Mouse (Mus musculus): Measurements from ENCODE around the gene Slc8a1. TPM values are rescaled to one million over a fixed set of nuclear protein-coding genes. Genes with fewer than 3 reads are reported as not detected.

The Slc8a1 gene
- polyA plus RNA-seq, 1 experiment from 2014 or later: 5.1 TPM

- Histone ChIP-seq H3K27me3 (peaks cover 3% of the 10 kb centered on the region; the same call in 1 of the 2 replicates), H3K27ac (replicated peaks) (no peak overlapping the region)
- no peak for ATAC-seq (ENCODE audit: low FRiP score, low read depth)
Measured at GRCm38 (mm10) chr17:81607515-81607914, 130.7 kb downstream of the Slc8a1 start.

GRCm38 (mm10) chr17:81606084-81606483 is 132.1 kb downstream of the Slc8a1 start:
- H3K4me3 ChIP-seq: no peak overlapping the region
- no peaks in the 10 kb centered on the region for H3K36me3 ChIP-seq
- 100% methylated on average over 2 of the region's 2 CpGs for WGBS

More at GRCm38 (mm10) chr17:81607515-81607914, 130.7 kb downstream of the Slc8a1 start:
- Histone ChIP-seq H3K4me2 (replicated peaks) (no peak overlapping the region), H3K9ac (replicated peaks) (no peak overlapping the region), H3K4me1 (no peaks in the 10 kb centered on the region), H3K4me3 (no peak overlapping the region), H3K36me3 (no peaks in the 10 kb centered on the region), H3K9me3 (no peaks in the 10 kb centered on the region)
- 85% methylated on average over 3 of the region's 3 CpGs for WGBS

GRCm38 (mm10) chr17:81605219-81605660 is 132.9 kb downstream of the Slc8a1 start:
- no peaks in the 10 kb centered on the region for H3K36me3 ChIP-seq
- ATAC-seq (ENCODE audit: low FRiP score, low read depth): no peak

More at GRCm38 (mm10) chr17:81606084-81606483, 132.1 kb downstream of the Slc8a1 start:
- H3K9me3 ChIP-seq: no peaks in the 10 kb centered on the region
- peaks cover 3% of the 10 kb centered on the region; the same call in 1 of the 2 replicates for H3K27me3 ChIP-seq
- ATAC-seq (ENCODE audit: low FRiP score, low read depth): no peak
- no peak overlapping the region for H3K4me2 ChIP-seq (replicated peaks)
- H3K9ac ChIP-seq (replicated peaks): no peak overlapping the region
- H3K4me1 ChIP-seq: no peaks in the 10 kb centered on the region
- H3K27ac ChIP-seq (replicated peaks): no peak overlapping the region

GRCm38 (mm10) chr17:81599072-81599471 is 139.1 kb downstream of the Slc8a1 start:
- Histone ChIP-seq H3K9me3 (no peaks in the 10 kb centered on the region), H3K36me3 (no peaks in the 10 kb centered on the region), H3K9ac (replicated peaks) (no peak overlapping the region), H3K27me3 (no peaks in the 10 kb centered on the region), H3K4me3 (no peak overlapping the region), H3K4me1 (no peaks in the 10 kb centered on the region), H3K4me2 (replicated peaks) (no peak overlapping the region), H3K27ac (replicated peaks) (no peak overlapping the region)
- no peak for ATAC-seq (ENCODE audit: low FRiP score, low read depth)
- WGBS: 89% methylated on average over 2 of the region's 2 CpGs

More at GRCm38 (mm10) chr17:81605219-81605660, 132.9 kb downstream of the Slc8a1 start:
- no peak overlapping the region for H3K4me2 ChIP-seq (replicated peaks)
- no peaks in the 10 kb centered on the region for H3K9me3 ChIP-seq
- no peak overlapping the region for H3K9ac ChIP-seq (replicated peaks)
- peaks cover 3% of the 10 kb centered on the region; the same call in 1 of the 2 replicates for H3K27me3 ChIP-seq
- 82% methylated on average over 4 of the region's 4 CpGs for WGBS
- no peaks in the 10 kb centered on the region for H3K4me1 ChIP-seq
- no peak overlapping the region for H3K4me3 ChIP-seq
- H3K27ac ChIP-seq (replicated peaks): no peak overlapping the region

- 76% methylated on average over 7 of the region's 7 CpGs for WGBS
- no peak overlapping the region for H3K9ac ChIP-seq (replicated peaks)
- H3K4me1 ChIP-seq: no peaks in the 10 kb centered on the region
- no peak overlapping the region for H3K27ac ChIP-seq (replicated peaks)
- H3K9me3 ChIP-seq: no peaks in the 10 kb centered on the region
- no peak for ATAC-seq (ENCODE audit: low FRiP score, low read depth)
- H3K36me3 ChIP-seq: no peaks in the 10 kb centered on the region
- H3K4me2 ChIP-seq (replicated peaks): no peak overlapping the region
- no peaks in the 10 kb centered on the region for H3K27me3 ChIP-seq
- H3K4me3 ChIP-seq: no peak overlapping the region
Measured at GRCm38 (mm10) chr17:81589791-81590190, 148.4 kb downstream of the Slc8a1 start.

- Histone ChIP-seq H3K9me3 (no peaks in the 10 kb centered on the region), H3K4me2 (replicated peaks) (no peak overlapping the region), H3K9ac (replicated peaks) (no peak overlapping the region), H3K27ac (replicated peaks) (no peak overlapping the region), H3K27me3 (no peaks in the 10 kb centered on the region), H3K36me3 (no peaks in the 10 kb centered on the region), H3K4me3 (no peak overlapping the region), H3K4me1 (no peaks in the 10 kb centered on the region)
- no peak for ATAC-seq (ENCODE audit: low FRiP score, low read depth)
- 87% methylated on average over 5 of the region's 5 CpGs for WGBS
Measured at GRCm38 (mm10) chr17:81586759-81587158, 151.4 kb downstream of the Slc8a1 start.

GRCm38 (mm10) chr17:81579728-81580425 is 158.3 kb downstream of the Slc8a1 start:
- H3K27me3 ChIP-seq: no peaks in the 10 kb centered on the region
- WGBS: 86% methylated on average over 10 of the region's 10 CpGs
- H3K4me3 ChIP-seq: no peak overlapping the region
- 0 out of 2 replicates have a peak, but pooled peaks cover 4% of the 10 kb centered on the region for H3K9me3 ChIP-seq
- ATAC-seq (ENCODE audit: low FRiP score, low read depth): no peak
- no peak overlapping the region for H3K9ac ChIP-seq (replicated peaks)
- H3K4me1 ChIP-seq: no peaks in the 10 kb centered on the region
- no peaks in the 10 kb centered on the region for H3K36me3 ChIP-seq
- H3K4me2 ChIP-seq (replicated peaks): no peak overlapping the region
- no peak overlapping the region for H3K27ac ChIP-seq (replicated peaks)

- Histone ChIP-seq H3K4me3 (no peak overlapping the region), H3K27me3 (no peaks in the 10 kb centered on the region), H3K9me3 (0 out of 2 replicates have a peak, but pooled peaks cover 4% of the 10 kb centered on the region), H3K27ac (replicated peaks) (no peak overlapping the region), H3K36me3 (no peaks in the 10 kb centered on the region), H3K4me2 (replicated peaks) (no peak overlapping the region), H3K4me1 (no peaks in the 10 kb centered on the region), H3K9ac (replicated peaks) (no peak overlapping the region)
- WGBS: 93% methylated on average over 3 of the region's 3 CpGs
- ATAC-seq (ENCODE audit: low FRiP score, low read depth): no peak
Measured at GRCm38 (mm10) chr17:81576893-81577292, 161.3 kb downstream of the Slc8a1 start.

GRCm38 (mm10) chr17:81565634-81566372 is 172.4 kb downstream of the Slc8a1 start:
- Histone ChIP-seq H3K27me3 (no peaks in the 10 kb centered on the region), H3K4me1 (no peaks in the 10 kb centered on the region), H3K4me3 (no peak overlapping the region), H3K9ac (replicated peaks) (no peak overlapping the region), H3K4me2 (replicated peaks) (no peak overlapping the region), H3K36me3 (no peaks in the 10 kb centered on the region), H3K9me3 (no peaks in the 10 kb centered on the region), H3K27ac (replicated peaks) (no peak overlapping the region)
- no peak for ATAC-seq (ENCODE audit: low FRiP score, low read depth)
- 60% methylated on average over 9 of the region's 9 CpGs for WGBS

- Histone ChIP-seq H3K36me3 (no peaks in the 10 kb centered on the region), H3K4me2 (replicated peaks) (no peak overlapping the region), H3K27me3 (no peaks in the 10 kb centered on the region), H3K27ac (replicated peaks) (no peak overlapping the region), H3K4me3 (no peak overlapping the region), H3K9me3 (no peaks in the 10 kb centered on the region), H3K9ac (replicated peaks) (no peak overlapping the region), H3K4me1 (no peaks in the 10 kb centered on the region)
- ATAC-seq (ENCODE audit: low FRiP score, low read depth): peak; percentile 66; the same call in 1 of the 2 replicates
- WGBS: 46% methylated on average over 6 of the region's 6 CpGs
Measured at GRCm38 (mm10) chr17:81554052-81554734, 184.0 kb downstream of the Slc8a1 start.

GRCm38 (mm10) chr17:81551856-81552635 is 186.1 kb downstream of the Slc8a1 start:
- WGBS: 88% methylated on average over 6 of the region's 6 CpGs
- Histone ChIP-seq H3K9me3 (no peaks in the 10 kb centered on the region), H3K9ac (replicated peaks) (no peak overlapping the region), H3K27ac (replicated peaks) (no peak overlapping the region), H3K27me3 (no peaks in the 10 kb centered on the region), H3K36me3 (no peaks in the 10 kb centered on the region), H3K4me3 (no peak overlapping the region), H3K4me1 (no peaks in the 10 kb centered on the region), H3K4me2 (replicated peaks) (no peak overlapping the region)
- ATAC-seq (ENCODE audit: low FRiP score, low read depth): no peak

Data from midbrain, embryonic 12.5 days (tissue).